Mouse (Mus musculus) layer of hippocampus, adult 8-10 months (tissue): ENCODE measurements around the gene Nudt4. TPM values are rescaled to one million over a fixed set of nuclear protein-coding genes. Genes with fewer than 3 reads are reported as not detected.

Experiments used
- DNase-seq, 2 experiments: peaks; one replicate each; pipeline ENCODE4 v3.0.0; 2022; ENCODE audit warnings: low spot score in 2 of 2
- microRNA-seq, 2 experiments: library from miRNA; unstranded; fragments of <30 nt; microRNA quantifications; one replicate each; pipeline ENCODE4 v1.2.0; 2022
- total RNA-seq, 4 experiments: library from RNA; stranded (reverse); gene quantifications; 2 replicates each; pipeline ENCODE4 v1.2.4; 2022

Nudt4 gene
- total RNA-seq, 4 experiments from 2014 or later = 72.5 to 74.3 (median 73.6) TPM

DNA sequence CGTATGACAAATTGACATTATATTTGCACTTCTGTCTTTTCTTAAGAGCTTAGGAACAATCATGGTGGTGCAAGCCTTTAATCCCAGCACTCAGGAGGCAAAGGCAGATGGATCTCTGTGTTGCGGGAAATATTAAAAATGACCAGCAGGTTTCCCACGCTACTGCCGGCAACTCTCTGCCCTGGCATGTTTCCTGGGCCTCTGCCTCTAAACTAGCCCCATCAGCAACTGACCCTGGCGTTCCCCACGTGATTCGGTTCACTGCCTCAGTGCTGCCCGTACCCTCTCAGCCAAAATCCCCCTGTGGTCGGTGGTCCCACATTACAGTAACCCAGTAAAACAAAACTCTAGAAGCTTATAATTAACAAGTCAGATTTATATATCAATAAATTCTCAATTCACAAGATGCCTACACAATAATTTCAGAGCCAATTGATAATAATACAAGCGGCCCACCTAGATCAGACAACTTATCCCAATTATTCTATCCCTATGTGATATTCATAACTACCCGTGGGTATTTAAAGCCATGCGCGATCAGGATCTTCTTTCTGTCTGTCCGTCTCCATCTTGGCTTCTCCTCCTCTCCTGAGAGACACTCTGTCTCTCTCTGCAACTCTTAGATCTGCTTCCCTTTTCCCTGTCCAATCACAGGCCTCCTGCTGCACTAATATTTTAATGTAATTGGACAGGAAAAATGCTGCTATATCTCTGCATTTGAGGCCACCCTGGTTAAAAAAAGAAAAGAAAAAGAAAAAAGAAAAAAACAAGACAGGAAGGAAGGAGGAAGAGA, 60.3 kb downstream of the Nudt4 start:
- no peak for DNase-seq

DNA sequence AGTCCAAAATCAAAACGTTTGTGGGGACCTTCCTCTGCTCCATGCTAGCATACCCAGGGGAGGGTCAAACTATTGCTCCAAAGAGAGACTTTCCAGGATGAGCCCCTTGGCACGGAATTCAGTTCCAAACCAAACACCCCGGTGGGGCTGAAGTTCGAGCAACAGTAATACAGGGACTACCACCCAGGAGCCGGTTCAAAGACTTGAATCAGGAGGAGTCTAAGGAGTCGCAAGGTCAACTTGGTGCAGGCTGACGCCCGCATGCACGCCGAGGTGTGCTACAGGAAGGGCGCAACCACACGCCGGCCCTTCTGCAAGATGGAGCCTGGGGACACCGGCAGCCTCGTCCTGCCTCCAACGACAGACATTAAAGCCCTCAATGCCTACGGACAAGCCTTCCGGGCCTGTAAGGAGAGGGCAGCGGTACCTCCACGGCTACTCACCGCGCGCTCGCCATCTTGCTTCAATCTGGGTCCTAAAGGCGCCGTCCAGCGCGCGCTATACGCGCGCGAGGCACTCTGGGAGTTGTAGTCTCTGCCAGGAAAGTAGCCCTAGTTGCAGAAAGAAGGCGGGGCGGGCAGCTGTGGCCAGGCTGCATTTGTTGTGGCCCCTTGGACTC, 62.4 kb downstream of the Nudt4 start, which contains the start of gene Mrpl42:
Gene Mrpl42 (minus strand): TSS at position 478 of the 619 bp plus-strand sequence.
- DNase-seq = peak; percentile 77 to 84

DNA sequence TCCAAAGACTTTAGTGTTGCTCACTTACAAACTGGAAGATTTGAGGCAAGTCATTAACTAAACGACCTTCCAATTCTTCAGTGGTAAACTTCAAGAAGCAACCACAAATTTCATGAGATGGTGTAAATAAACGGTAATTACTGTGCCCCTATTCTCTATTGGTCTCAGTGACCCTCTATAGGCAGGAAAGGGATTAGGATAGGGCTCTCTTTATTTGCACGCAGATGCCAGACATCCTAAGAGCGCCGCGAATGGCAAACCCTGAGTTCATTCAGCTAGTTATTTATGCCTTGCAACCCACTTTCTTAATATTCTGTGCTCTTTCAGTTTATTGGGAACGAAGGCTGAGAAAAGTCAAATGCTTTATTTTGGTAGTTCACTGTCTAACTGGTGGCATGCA, 62.9 kb downstream of the Nudt4 start:
- DNase-seq = no peak

Small RNA genes lying within 50 kb of the gene (microRNA-seq; reads per million reads assigned to microRNA genes)
- 4.5 reads per million in 2 experiments for gene Mir3058

Other genes with a start within 250 kb of the Nudt4 start
- gene Cradd, start 240.0 kb downstream of the Nudt4 start, total RNA-seq = 10 to 100 TPM in 1 of 4 experiments, 1 to 10 TPM in 3; 6.4 to 10.0 (median 8.0) TPM
- gene Socs2, start 147.0 kb downstream of the Nudt4 start, total RNA-seq = 10 to 100 TPM; 32.4 to 40.8 (median 38.9) TPM
- 10 to 100 TPM; 66.9 to 73.8 (median 71.5) TPM for gene Mrpl42, start 62.2 kb downstream of the Nudt4 start, total RNA-seq
- 100 to 1,000 TPM; 176 to 226 (median 205) TPM for gene Ube2n, start 49.0 kb downstream of the Nudt4 start, total RNA-seq
- gene Anapc15-ps, start 109.3 kb upstream of the Nudt4 start, total RNA-seq = not detected